Mouse (Mus musculus): Measurements from ENCODE around the gene Rundc3a. TPM values are rescaled to one million over a fixed set of nuclear protein-coding genes. Genes with fewer than 3 reads are reported as not detected.

The Rundc3a gene
- polyA plus RNA-seq, 1 experiment from 2014 or later, result 1.0 TPM

- Histone ChIP-seq H3K4me2 (ENCODE audit: low read depth, severe bottlenecking) (no peak overlapping the region), H3K9ac (ENCODE audit: low read length) (no peak overlapping the region), H3K4me1 (ENCODE audit: control insufficient read depth, insufficient read depth, low read length) (peaks cover 6% of the 10 kb centered on the region; the same call in 1 of the 2 replicates), H3K9me3 (ENCODE audit: control insufficient read depth, low read length) (no peaks in the 10 kb centered on the region), H3K27me3 (ENCODE audit: control insufficient read depth, insufficient read depth, low read length) (peaks cover 48% of the 10 kb centered on the region), H3K27ac (replicated peaks; ENCODE audit: low read depth, low read length) (no peak overlapping the region), H3K36me3 (ENCODE audit: control insufficient read depth, insufficient read depth, low read length) (peaks cover 10% of the 10 kb centered on the region), H3K4me3 (ENCODE audit: low read depth, low read length) (peak overlapping the region; percentile 24; the same call in 1 of the 2 replicates)
- ATAC-seq (ENCODE audit: insufficient number of reproducible peaks, low FRiP score, low TSS enrichment, low read depth) (no peak), DNase-seq (ENCODE audit: low spot score) (no peak)
- 10% methylated on average over 15 of the region's 15 CpGs for WGBS
Measured at GRCm38 (mm10) chr11:102399107-102399506, 5.9 kb downstream of the Rundc3a start.

DNA sequence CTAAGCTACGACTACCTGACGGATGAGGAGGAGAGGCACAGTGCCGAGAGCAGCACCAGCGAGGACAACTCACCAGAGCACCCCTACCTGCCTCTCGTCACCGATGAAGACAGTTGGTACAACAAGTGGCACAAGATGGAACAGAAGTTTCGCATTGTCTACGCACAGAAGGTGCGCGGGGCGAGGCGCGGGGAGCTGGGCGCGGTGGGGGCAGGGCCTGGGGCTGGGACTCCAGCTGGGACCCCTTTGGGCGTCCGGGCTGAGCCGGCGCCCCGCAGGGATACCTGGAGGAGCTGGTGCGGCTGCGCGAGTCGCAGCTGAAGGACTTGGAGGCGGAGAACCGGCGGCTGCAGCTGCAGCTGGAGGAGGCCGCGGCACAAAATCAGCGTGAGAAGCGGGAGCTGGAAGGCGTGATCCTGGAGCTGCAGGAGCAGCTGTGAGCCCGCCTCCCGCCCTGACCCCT is 6.4 kb downstream of the Rundc3a start:
- under 1% methylated on average over 34 of the region's 34 CpGs for whole genome bisulfite sequencing
- Histone ChIP-seq H3K9me3 (ENCODE audit: control insufficient read depth, low read length) (no peaks in the 10 kb centered on the region), H3K4me1 (ENCODE audit: control insufficient read depth, insufficient read depth, low read length) (peaks cover 6% of the 10 kb centered on the region; the same call in 1 of the 2 replicates), H3K27ac (replicated peaks; ENCODE audit: low read depth, low read length) (no peak overlapping the region), H3K4me3 (ENCODE audit: low read depth, low read length) (peak overlapping the region; percentile 24), H3K27me3 (ENCODE audit: control insufficient read depth, insufficient read depth, low read length) (peaks cover 48% of the 10 kb centered on the region), H3K36me3 (ENCODE audit: control insufficient read depth, insufficient read depth, low read length) (peaks cover 15% of the 10 kb centered on the region), H3K4me2 (ENCODE audit: low read depth, severe bottlenecking) (peak overlapping the region; percentile 47), H3K9ac (ENCODE audit: low read length) (0 out of 2 replicates have a peak overlapping the region, but pooled peaks have one; percentile 22)
- peak; percentile 46 for DNase-seq (ENCODE audit: low spot score)
- no peak for ATAC-seq (ENCODE audit: insufficient number of reproducible peaks, low FRiP score, low TSS enrichment, low read depth)

- Histone ChIP-seq H3K27ac (replicated peaks; ENCODE audit: low read depth, low read length) (no peak overlapping the region), H3K9me3 (ENCODE audit: control insufficient read depth, low read length) (no peaks in the 10 kb centered on the region), H3K36me3 (ENCODE audit: control insufficient read depth, insufficient read depth, low read length) (peaks cover 15% of the 10 kb centered on the region), H3K9ac (ENCODE audit: low read length) (no peak overlapping the region), H3K4me3 (ENCODE audit: low read depth, low read length) (no peak overlapping the region), H3K4me2 (ENCODE audit: low read depth, severe bottlenecking) (no peak overlapping the region), H3K4me1 (ENCODE audit: control insufficient read depth, insufficient read depth, low read length) (peaks cover 8% of the 10 kb centered on the region; the same call in 1 of the 2 replicates), H3K27me3 (ENCODE audit: control insufficient read depth, insufficient read depth, low read length) (peaks cover 43% of the 10 kb centered on the region)
- 23% methylated on average over 12 of the region's 12 CpGs for whole genome bisulfite sequencing
- DNase-seq (ENCODE audit: low spot score), result no peak
- ATAC-seq (ENCODE audit: insufficient number of reproducible peaks, low FRiP score, low TSS enrichment, low read depth), result 0 out of 2 replicates have a peak, but pooled peaks have one; percentile 15
Measured at GRCm38 (mm10) chr11:102400513-102401084, 7.4 kb downstream of the Rundc3a start.

DNA sequence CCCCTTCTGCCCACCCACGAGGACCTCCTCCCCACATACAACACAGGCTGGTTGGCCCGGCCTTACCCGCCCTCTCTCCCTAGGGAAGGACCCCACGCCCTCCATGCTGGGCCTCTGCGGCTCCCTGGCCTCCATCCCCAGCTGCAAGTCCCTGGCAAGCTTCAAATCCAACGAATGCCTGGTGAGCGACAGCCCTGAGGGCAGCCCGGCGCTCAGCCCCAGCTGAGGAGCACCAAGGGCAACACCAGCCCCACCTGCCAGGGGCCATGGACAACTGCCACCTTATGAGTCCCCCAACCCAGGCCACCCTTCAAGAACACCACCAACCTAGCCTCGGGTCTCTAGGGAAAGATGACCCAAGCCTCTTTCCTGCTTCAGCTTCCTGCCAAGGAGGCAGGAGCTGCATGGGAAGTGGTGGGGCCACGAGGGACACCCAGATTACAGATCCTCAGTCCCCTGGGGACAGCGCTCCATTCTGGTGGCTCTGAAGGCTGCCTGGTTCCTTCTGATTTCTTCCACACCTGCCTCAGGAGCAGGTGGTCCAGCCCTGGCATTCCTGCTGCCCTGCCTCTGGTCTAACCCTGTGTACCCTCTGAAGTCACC is 8.8 kb downstream of the Rundc3a start:
- Histone ChIP-seq H3K27me3 (ENCODE audit: control insufficient read depth, insufficient read depth, low read length) (peaks cover 37% of the 10 kb centered on the region), H3K27ac (replicated peaks; ENCODE audit: low read depth, low read length) (no peak overlapping the region), H3K36me3 (ENCODE audit: control insufficient read depth, insufficient read depth, low read length) (peaks cover 15% of the 10 kb centered on the region), H3K4me3 (ENCODE audit: low read depth, low read length) (no peak overlapping the region), H3K4me2 (ENCODE audit: low read depth, severe bottlenecking) (no peak overlapping the region), H3K9me3 (ENCODE audit: control insufficient read depth, low read length) (no peaks in the 10 kb centered on the region), H3K9ac (ENCODE audit: low read length) (no peak overlapping the region), H3K4me1 (ENCODE audit: control insufficient read depth, insufficient read depth, low read length) (peaks cover 14% of the 10 kb centered on the region)
- ATAC-seq (ENCODE audit: insufficient number of reproducible peaks, low FRiP score, low TSS enrichment, low read depth), result no peak
- no peak for DNase-seq (ENCODE audit: low spot score)
- 65% methylated on average over 12 of the region's 12 CpGs for WGBS

GRCm38 (mm10) chr11:102403657-102404056 is 10.5 kb downstream of the Rundc3a start:
- peaks cover 25% of the 10 kb centered on the region for H3K27me3 ChIP-seq (ENCODE audit: control insufficient read depth, insufficient read depth, low read length)
- H3K36me3 ChIP-seq (ENCODE audit: control insufficient read depth, insufficient read depth, low read length), result peaks cover 15% of the 10 kb centered on the region
- H3K4me3 ChIP-seq (ENCODE audit: low read depth, low read length), result no peak overlapping the region
- no peak overlapping the region for H3K4me2 ChIP-seq (ENCODE audit: low read depth, severe bottlenecking)
- H3K4me1 ChIP-seq (ENCODE audit: control insufficient read depth, insufficient read depth, low read length), result peaks cover 14% of the 10 kb centered on the region
- H3K27ac ChIP-seq (replicated peaks; ENCODE audit: low read depth, low read length), result no peak overlapping the region
- H3K9me3 ChIP-seq (ENCODE audit: control insufficient read depth, low read length), result no peaks in the 10 kb centered on the region
- WGBS, result 90% methylated on average over 11 of the region's 11 CpGs
- H3K9ac ChIP-seq (ENCODE audit: low read length), result no peak overlapping the region
- ATAC-seq (ENCODE audit: insufficient number of reproducible peaks, low FRiP score, low TSS enrichment, low read depth), result no peak
- DNase-seq (ENCODE audit: low spot score), result no peak

GRCm38 (mm10) chr11:102404161-102405010 is 11.2 kb downstream of the Rundc3a start:
- Histone ChIP-seq H3K27me3 (ENCODE audit: control insufficient read depth, insufficient read depth, low read length) (peaks cover 18% of the 10 kb centered on the region), H3K9ac (ENCODE audit: low read length) (no peak overlapping the region), H3K4me1 (ENCODE audit: control insufficient read depth, insufficient read depth, low read length) (peaks cover 16% of the 10 kb centered on the region), H3K36me3 (ENCODE audit: control insufficient read depth, insufficient read depth, low read length) (peaks cover 15% of the 10 kb centered on the region), H3K27ac (replicated peaks; ENCODE audit: low read depth, low read length) (no peak overlapping the region), H3K9me3 (ENCODE audit: control insufficient read depth, low read length) (no peaks in the 10 kb centered on the region), H3K4me2 (ENCODE audit: low read depth, severe bottlenecking) (no peak overlapping the region), H3K4me3 (ENCODE audit: low read depth, low read length) (no peak overlapping the region)
- 88% methylated on average over 18 of the region's 18 CpGs for WGBS
- ATAC-seq (ENCODE audit: insufficient number of reproducible peaks, low FRiP score, low TSS enrichment, low read depth), result no peak
- no peak for DNase-seq (ENCODE audit: low spot score)

DNA sequence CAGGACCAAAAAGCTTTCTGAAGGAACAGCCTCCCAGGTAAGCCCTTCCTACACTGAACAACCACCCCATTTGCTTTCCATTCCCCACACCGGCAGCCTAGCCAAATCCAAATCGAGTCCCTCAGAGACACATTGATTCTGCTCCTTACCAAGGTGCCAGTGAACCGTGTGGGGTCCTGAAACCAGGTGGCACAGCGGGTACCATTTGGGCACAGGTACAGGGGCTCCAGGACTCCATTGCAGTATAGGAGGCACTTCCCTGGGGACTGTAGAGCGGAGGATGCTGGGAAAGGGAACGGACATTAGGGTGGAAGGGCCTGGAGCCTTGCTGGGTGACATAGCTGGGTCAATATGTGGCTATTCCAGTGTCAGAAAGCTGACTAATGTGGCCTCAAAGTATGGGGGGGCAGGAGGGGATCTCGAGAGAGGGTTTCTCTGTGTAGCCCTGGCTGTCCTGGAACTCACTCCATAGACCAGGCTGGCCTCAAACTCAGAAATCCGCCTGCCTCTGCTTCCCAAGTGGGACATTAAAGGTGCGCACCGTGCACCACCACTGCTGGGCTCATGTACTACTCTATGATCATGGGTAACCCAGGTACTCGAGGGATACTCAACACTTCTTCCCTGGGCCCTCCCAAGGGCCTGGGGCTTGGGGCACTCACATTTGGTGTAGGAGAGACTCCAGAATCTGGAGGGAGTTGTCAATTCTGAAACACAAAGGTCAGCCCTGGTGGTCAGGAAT is 12.5 kb downstream of the Rundc3a start:
- 92% methylated on average over 11 of the region's 11 CpGs for WGBS
- no peak overlapping the region for H3K27ac ChIP-seq (replicated peaks; ENCODE audit: low read depth, low read length)
- H3K9me3 ChIP-seq (ENCODE audit: control insufficient read depth, low read length), result no peaks in the 10 kb centered on the region
- peak overlapping the region; percentile 87 for H3K4me2 ChIP-seq (ENCODE audit: low read depth, severe bottlenecking)
- H3K4me3 ChIP-seq (ENCODE audit: low read depth, low read length), result 0 out of 2 replicates have a peak overlapping the region, but pooled peaks have one; percentile 76
- no peak for ATAC-seq (ENCODE audit: insufficient number of reproducible peaks, low FRiP score, low TSS enrichment, low read depth)
- H3K27me3 ChIP-seq (ENCODE audit: control insufficient read depth, insufficient read depth, low read length), result peaks cover 5% of the 10 kb centered on the region
- DNase-seq (ENCODE audit: low spot score), result no peak
- H3K9ac ChIP-seq (ENCODE audit: low read length), result no peak overlapping the region
- peaks cover 10% of the 10 kb centered on the region for H3K4me1 ChIP-seq (ENCODE audit: control insufficient read depth, insufficient read depth, low read length)
- H3K36me3 ChIP-seq (ENCODE audit: control insufficient read depth, insufficient read depth, low read length), result peaks cover 15% of the 10 kb centered on the region

GRCm38 (mm10) chr11:102406401-102406800 is 13.2 kb downstream of the Rundc3a start:
- Histone ChIP-seq H3K9me3 (ENCODE audit: control insufficient read depth, low read length) (no peaks in the 10 kb centered on the region), H3K27me3 (ENCODE audit: control insufficient read depth, insufficient read depth, low read length) (0 out of 2 replicates have a peak, but pooled peaks cover 3% of the 10 kb centered on the region), H3K27ac (replicated peaks; ENCODE audit: low read depth, low read length) (no peak overlapping the region), H3K9ac (ENCODE audit: low read length) (peak overlapping the region; percentile 19; the same call in 1 of the 2 replicates), H3K4me2 (ENCODE audit: low read depth, severe bottlenecking) (peak overlapping the region; percentile 87), H3K4me1 (ENCODE audit: control insufficient read depth, insufficient read depth, low read length) (peaks cover 13% of the 10 kb centered on the region), H3K4me3 (ENCODE audit: low read depth, low read length) (peak overlapping the region; percentile 76), H3K36me3 (ENCODE audit: control insufficient read depth, insufficient read depth, low read length) (peaks cover 15% of the 10 kb centered on the region)
- DNase-seq (ENCODE audit: low spot score) (no peak), ATAC-seq (ENCODE audit: insufficient number of reproducible peaks, low FRiP score, low TSS enrichment, low read depth) (no peak)
- 4% methylated on average over 3 of the region's 3 CpGs for WGBS

Data from limb, embryonic 11.5 days (tissue).